Mouse (Mus musculus) skeletal muscle tissue, adult 2 months (tissue): ENCODE measurements around the gene Actn3.
"Not testable (repeated sequence)": the region's sequence is repeated elsewhere in the genome, so short reads cannot be mapped to it uniquely, and the experiment has no call there.

Experiments used
- DNase-seq: peaks from one replicate; pipeline ENCODE4 v3.0.0-alpha.2; 2012; ENCODE audit warnings: low read depth, low spot score

Actn3 gene

GRCm38 (mm10) chr19:4812334-4812949 lies 65.3 kb downstream of the Actn3 start:
- DNase-seq, result not testable (repeated sequence)

GRCm38 (mm10) chr19:4811909-4812242 lies 65.8 kb downstream of the Actn3 start:
- DNase-seq, result no peak
